Mouse (Mus musculus): ENCODE measurements around the gene Fgfr2. TPM values are rescaled to one million over a fixed set of nuclear protein-coding genes. Genes with fewer than 3 reads are reported as not detected.

Fgfr2 gene
- total and polyA plus RNA-seq, 2 experiments from 2014 or later: 17.1 to 47.6 TPM

DNA sequence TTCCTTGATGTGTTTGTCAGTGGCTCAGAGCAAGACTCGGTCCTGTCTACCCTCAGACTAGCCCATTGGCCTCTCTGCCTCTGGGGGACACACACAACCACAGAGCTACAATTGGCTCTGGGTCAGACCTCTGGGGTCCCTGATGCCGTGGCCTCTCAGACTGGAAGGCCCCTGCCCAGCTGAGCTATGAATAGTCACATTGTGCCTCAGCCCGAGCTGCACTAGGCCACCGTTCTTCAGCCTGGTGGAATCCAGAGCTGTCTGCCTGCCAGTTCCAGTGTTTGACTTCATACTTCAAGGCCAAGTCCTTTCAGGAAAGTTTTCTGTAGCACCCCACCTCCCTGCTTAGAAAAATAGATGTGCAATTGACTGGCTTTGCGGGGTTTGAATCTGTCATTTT is 434.4 kb downstream of the Fgfr2 start:
- Histone ChIP-seq H3K27ac (ENCODE audit: low read depth, low read length) (no peak overlapping the region), H3K27me3 (ENCODE audit: insufficient read depth, low read length) (no peaks in the 10 kb centered on the region), H3K4me2 (ENCODE audit: low read depth) (no peak overlapping the region), H3K9ac (no peak overlapping the region), H3K4me1 (ENCODE audit: insufficient read depth) (no peaks in the 10 kb centered on the region), H3K9me3 (ENCODE audit: low read length) (no peaks in the 10 kb centered on the region), H3K4me3 (ENCODE audit: low read depth, low read length) (no peak overlapping the region), H3K36me3 (ENCODE audit: insufficient read depth) (no peaks in the 10 kb centered on the region; the same call in 1 of the 2 replicates)
- no peak for TF ChIP-seq CTCF (IDR thresholded peaks at IDR 0.05; ENCODE audit: low read depth)
- DNase-seq: no peak
- peak; percentile 77 for ATAC-seq
- 32% methylated on average over 5 of the region's 5 CpGs for WGBS

DNA sequence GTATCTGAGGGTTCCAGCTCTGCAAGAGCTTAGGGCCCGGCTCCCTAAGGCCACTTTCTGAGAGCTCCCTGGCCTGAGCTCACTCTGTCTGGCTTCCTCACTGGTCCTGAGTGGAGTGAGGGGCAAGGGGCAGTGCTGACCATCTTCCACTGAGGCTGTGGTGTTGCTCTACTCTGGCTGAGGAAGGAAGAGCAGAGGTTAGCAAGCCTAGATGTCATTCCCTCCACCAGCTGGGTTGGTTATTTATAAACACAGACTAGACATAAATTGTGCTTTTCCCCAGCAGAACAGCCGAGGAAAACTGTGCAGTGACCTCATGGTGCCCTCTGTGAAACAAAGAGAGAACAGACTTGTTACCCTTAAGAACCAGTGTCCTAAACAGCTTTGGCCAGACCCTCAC is 435.3 kb downstream of the Fgfr2 start:
- no peak for ATAC-seq
- Histone ChIP-seq H3K36me3 (ENCODE audit: insufficient read depth) (no peaks in the 10 kb centered on the region; the same call in 1 of the 2 replicates), H3K27ac (ENCODE audit: low read depth, low read length) (no peak overlapping the region), H3K9ac (no peak overlapping the region), H3K9me3 (ENCODE audit: low read length) (no peaks in the 10 kb centered on the region), H3K27me3 (ENCODE audit: insufficient read depth, low read length) (no peaks in the 10 kb centered on the region), H3K4me1 (ENCODE audit: insufficient read depth) (no peaks in the 10 kb centered on the region), H3K4me2 (ENCODE audit: low read depth) (no peak overlapping the region), H3K4me3 (ENCODE audit: low read depth, low read length) (no peak overlapping the region)
- WGBS: 58% methylated on average over 2 of the region's 2 CpGs
- no peak for DNase-seq
- no peak for TF ChIP-seq CTCF (IDR thresholded peaks at IDR 0.05; ENCODE audit: low read depth)

DNA sequence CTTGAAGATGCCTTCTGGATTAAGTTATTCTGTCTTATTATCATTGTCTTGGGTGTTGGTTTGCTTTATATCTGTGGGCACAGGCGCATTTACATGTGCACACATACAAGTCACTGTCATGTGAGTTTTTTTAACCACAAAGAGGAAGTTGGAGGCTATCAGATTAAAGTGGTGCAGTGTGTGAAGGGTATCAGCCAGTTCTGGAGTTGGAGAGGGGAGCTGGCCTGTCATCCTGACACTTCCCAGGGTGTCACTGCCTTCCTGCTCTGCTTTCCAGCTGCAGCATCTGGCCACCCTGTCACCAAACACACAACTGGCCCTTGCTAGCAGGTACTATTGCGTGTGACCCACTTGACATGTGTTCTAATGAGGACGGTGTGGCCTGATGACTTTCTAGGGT is 436.6 kb downstream of the Fgfr2 start:
- Histone ChIP-seq H3K4me3 (ENCODE audit: low read depth, low read length) (no peak overlapping the region), H3K4me2 (ENCODE audit: low read depth) (no peak overlapping the region), H3K36me3 (ENCODE audit: insufficient read depth) (no peaks in the 10 kb centered on the region; the same call in 1 of the 2 replicates), H3K4me1 (ENCODE audit: insufficient read depth) (no peaks in the 10 kb centered on the region), H3K27me3 (ENCODE audit: insufficient read depth, low read length) (no peaks in the 10 kb centered on the region), H3K27ac (ENCODE audit: low read depth, low read length) (no peak overlapping the region), H3K9ac (no peak overlapping the region), H3K9me3 (ENCODE audit: low read length) (no peaks in the 10 kb centered on the region)
- no peak for ATAC-seq
- no peak for TF ChIP-seq CTCF (IDR thresholded peaks at IDR 0.05; ENCODE audit: low read depth)
- WGBS: 91% methylated on average over 3 of the region's 3 CpGs
- DNase-seq: no peak

DNA sequence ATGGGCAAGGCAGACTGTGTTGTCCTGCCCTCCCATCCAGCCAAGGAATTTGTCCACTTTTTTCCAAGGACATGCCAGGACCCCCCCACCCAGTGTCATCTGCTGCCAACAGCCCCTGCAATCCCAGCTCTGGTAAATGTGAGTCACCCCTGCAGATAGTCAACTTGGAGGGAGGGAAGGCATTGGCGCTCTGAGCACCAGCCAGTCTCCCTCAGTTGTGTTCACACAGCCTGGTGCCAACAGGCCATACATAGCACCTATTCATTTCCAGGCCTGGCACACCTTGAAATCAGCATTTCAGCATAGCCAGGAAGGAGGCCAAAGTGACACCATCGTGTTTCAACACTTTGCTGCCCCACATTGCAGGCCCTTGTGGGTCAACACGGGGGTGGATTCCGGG is 439.2 kb downstream of the Fgfr2 start:
- Histone ChIP-seq H3K36me3 (ENCODE audit: insufficient read depth) (no peaks in the 10 kb centered on the region; the same call in 1 of the 2 replicates), H3K4me2 (ENCODE audit: low read depth) (no peak overlapping the region), H3K27ac (ENCODE audit: low read depth, low read length) (no peak overlapping the region), H3K27me3 (ENCODE audit: insufficient read depth, low read length) (no peaks in the 10 kb centered on the region), H3K9me3 (ENCODE audit: low read length) (no peaks in the 10 kb centered on the region), H3K4me1 (ENCODE audit: insufficient read depth) (no peaks in the 10 kb centered on the region), H3K4me3 (ENCODE audit: low read depth, low read length) (no peak overlapping the region), H3K9ac (no peak overlapping the region)
- ATAC-seq (no peak), DNase-seq (no peak)
- WGBS: 82% methylated on average over 4 of the region's 4 CpGs
- no peak for TF ChIP-seq CTCF (IDR thresholded peaks at IDR 0.05; ENCODE audit: low read depth)

DNA sequence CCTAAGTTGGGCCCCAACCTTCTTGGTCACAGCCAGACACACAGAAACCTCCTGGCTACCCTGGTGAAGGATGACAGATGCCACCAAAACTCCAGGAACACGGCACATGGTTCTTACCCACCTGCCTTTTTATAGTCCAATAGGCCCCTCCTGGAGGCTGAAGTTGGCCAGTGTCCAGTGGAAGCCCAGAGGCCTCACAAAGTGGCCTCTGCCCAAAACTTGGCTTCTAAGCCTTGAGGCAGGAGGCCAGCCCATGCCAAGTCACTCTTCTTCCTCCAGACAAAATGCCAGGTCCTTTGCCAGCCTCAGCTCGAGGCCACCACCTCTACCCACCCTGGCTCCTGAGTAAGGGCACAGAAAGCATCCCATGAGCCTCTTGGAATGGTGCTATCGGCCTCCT is 440.2 kb downstream of the Fgfr2 start:
- no peak for TF ChIP-seq CTCF (IDR thresholded peaks at IDR 0.05; ENCODE audit: low read depth)
- Histone ChIP-seq H3K36me3 (ENCODE audit: insufficient read depth) (no peaks in the 10 kb centered on the region; the same call in 1 of the 2 replicates), H3K4me1 (ENCODE audit: insufficient read depth) (no peaks in the 10 kb centered on the region), H3K9me3 (ENCODE audit: low read length) (no peaks in the 10 kb centered on the region), H3K27ac (ENCODE audit: low read depth, low read length) (no peak overlapping the region), H3K4me3 (ENCODE audit: low read depth, low read length) (no peak overlapping the region), H3K9ac (no peak overlapping the region), H3K4me2 (ENCODE audit: low read depth) (no peak overlapping the region), H3K27me3 (ENCODE audit: insufficient read depth, low read length) (no peaks in the 10 kb centered on the region)
- DNase-seq (no peak), ATAC-seq (no peak)
- WGBS: 62% methylated on average over 3 of the region's 3 CpGs

DNA sequence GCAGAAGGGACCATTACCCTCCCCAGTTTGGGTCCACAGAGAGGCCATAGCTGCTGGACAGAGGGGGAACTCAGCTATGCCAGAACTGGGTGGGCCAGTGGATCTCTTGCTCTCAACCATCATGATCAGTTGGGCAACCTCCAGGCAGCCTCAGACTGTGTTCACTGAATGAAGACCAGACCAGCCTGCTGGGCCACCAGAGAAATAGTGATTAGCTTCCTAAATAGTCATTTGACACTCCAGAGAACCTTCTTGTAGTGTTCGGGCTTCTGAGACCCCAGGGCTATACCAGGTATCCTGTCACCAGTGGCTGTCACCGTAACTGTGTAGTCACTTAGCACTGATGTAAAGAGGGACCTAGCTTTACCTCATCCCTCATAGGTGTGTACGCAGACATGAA is 440.8 kb downstream of the Fgfr2 start:
- no peaks in the 10 kb centered on the region; the same call in 1 of the 2 replicates for H3K36me3 ChIP-seq (ENCODE audit: insufficient read depth)
- H3K4me1 ChIP-seq (ENCODE audit: insufficient read depth): no peaks in the 10 kb centered on the region
- DNase-seq: no peak
- TF ChIP-seq CTCF (IDR thresholded peaks at IDR 0.05; ENCODE audit: low read depth): no peak
- no peak overlapping the region for H3K27ac ChIP-seq (ENCODE audit: low read depth, low read length)
- H3K27me3 ChIP-seq (ENCODE audit: insufficient read depth, low read length): no peaks in the 10 kb centered on the region
- WGBS: 95% methylated on average over 3 of the region's 3 CpGs
- no peak overlapping the region for H3K4me3 ChIP-seq (ENCODE audit: low read depth, low read length)
- H3K4me2 ChIP-seq (ENCODE audit: low read depth): no peak overlapping the region
- H3K9me3 ChIP-seq (ENCODE audit: low read length): no peaks in the 10 kb centered on the region
- ATAC-seq: no peak
- no peak overlapping the region for H3K9ac ChIP-seq

DNA sequence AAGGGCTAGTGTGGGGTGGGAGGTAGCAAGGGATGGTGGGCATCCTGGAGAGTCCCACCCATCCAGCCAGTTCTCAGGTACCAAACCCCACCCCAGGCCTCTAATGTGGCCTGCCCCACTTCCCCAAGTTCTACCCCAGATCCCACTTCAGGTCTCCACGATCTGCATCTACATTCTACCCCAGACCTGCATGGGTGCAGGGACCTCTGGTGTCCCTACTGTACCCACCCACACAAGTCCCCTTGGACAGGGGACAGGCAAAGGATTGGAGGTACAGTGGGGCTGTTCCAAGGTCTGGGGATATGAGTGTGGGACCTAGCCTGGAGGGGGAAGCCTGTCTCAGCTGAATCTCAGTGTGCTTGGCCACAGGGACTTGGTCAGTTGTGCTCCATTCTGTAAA is 441.3 kb downstream of the Fgfr2 start:
- no peak overlapping the region for H3K9ac ChIP-seq
- H3K4me2 ChIP-seq (ENCODE audit: low read depth): no peak overlapping the region
- H3K27me3 ChIP-seq (ENCODE audit: insufficient read depth, low read length): no peaks in the 10 kb centered on the region
- ATAC-seq (no peak), DNase-seq (no peak)
- H3K9me3 ChIP-seq (ENCODE audit: low read length): no peaks in the 10 kb centered on the region
- H3K27ac ChIP-seq (ENCODE audit: low read depth, low read length): no peak overlapping the region
- no peaks in the 10 kb centered on the region for H3K36me3 ChIP-seq (ENCODE audit: insufficient read depth)
- no peak overlapping the region for H3K4me3 ChIP-seq (ENCODE audit: low read depth, low read length)
- TF ChIP-seq CTCF (IDR thresholded peaks at IDR 0.05; ENCODE audit: low read depth): no peak
- 90% methylated on average over 1 of the region's 1 CpGs for WGBS
- no peaks in the 10 kb centered on the region for H3K4me1 ChIP-seq (ENCODE audit: insufficient read depth)

DNA sequence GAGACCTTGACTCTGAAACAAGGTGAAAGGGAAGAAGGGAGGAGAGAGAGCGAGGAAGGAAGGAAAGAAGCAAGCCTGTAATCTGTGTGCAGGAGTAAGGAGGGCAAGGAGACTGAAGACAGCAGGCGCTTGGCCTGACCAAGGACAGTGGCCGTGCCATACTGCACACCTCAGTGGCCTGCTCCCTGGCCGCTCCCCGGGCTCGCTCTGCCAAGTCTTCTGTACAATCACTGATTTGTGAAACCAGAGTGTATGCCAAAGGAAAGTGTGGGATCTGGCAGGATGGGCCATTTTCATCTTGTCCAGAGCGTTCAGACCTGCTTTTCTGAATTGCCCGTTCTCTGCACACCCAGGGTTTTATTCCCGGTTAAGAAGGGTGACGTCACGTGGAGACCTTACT is 441.9 kb downstream of the Fgfr2 start:
- ATAC-seq (no peak), DNase-seq (no peak)
- Histone ChIP-seq H3K27ac (ENCODE audit: low read depth, low read length) (no peak overlapping the region), H3K36me3 (ENCODE audit: insufficient read depth) (no peaks in the 10 kb centered on the region), H3K9me3 (ENCODE audit: low read length) (no peaks in the 10 kb centered on the region), H3K27me3 (ENCODE audit: insufficient read depth, low read length) (no peaks in the 10 kb centered on the region), H3K4me1 (ENCODE audit: insufficient read depth) (no peaks in the 10 kb centered on the region), H3K4me3 (ENCODE audit: low read depth, low read length) (no peak overlapping the region), H3K4me2 (ENCODE audit: low read depth) (no peak overlapping the region), H3K9ac (no peak overlapping the region)
- TF ChIP-seq CTCF (IDR thresholded peaks at IDR 0.05; ENCODE audit: low read depth): no peak
- 62% methylated on average over 11 of the region's 11 CpGs for WGBS

Data from forebrain, postnatal 0 days (tissue).